Mouse (Mus musculus) c-Kit-positive CD71-positive TER-119-negative erythroid progenitor cells, embryonic 14.5 days (primary cell): ENCODE results near the gene Prkcsh.

Experiments
- DNase-seq: peaks from one replicate; pipeline ENCODE4 v3.0.0-alpha.2; 2013; ENCODE audit warnings: low read depth

Prkcsh gene

GRCm38 (mm10) chr9:22049721-22050270 lies 47.2 kb downstream of the Prkcsh start:
- no peak for DNase-seq

- peak; percentile 68 for DNase-seq
Measured at GRCm38 (mm10) chr9:22050351-22050889, 47.8 kb downstream of the Prkcsh start.

GRCm38 (mm10) chr9:22051161-22051957 lies 48.8 kb downstream of the Prkcsh start:
- no peak for DNase-seq

- no peak for DNase-seq
Measured at GRCm38 (mm10) chr9:22051958-22052254, 49.3 kb downstream of the Prkcsh start, which contains the start of gene Elavl3. Elavl3 (minus strand) TSS chr9:22052023.

DNA sequence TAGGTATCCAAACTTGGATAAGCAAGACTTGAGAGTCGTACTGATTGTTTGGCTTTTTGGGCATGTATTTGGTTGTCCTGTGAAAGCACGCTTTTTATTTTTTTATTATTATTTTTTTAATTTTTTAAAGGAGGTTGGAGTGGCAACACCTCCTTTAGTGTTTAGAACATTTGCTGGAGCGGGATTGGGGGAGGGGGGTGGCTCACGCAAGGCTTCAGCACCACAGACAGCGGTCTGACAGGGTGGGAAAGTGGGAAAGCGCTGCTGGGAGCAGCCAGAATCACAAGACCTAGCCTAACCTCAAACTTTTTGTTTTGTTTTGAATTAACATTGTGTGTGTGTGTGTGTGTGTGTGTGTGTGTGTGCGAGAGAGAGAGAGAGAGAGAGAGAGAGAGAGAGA lies 51.1 kb downstream of the Prkcsh start:
- DNase-seq, result no peak

DNA sequence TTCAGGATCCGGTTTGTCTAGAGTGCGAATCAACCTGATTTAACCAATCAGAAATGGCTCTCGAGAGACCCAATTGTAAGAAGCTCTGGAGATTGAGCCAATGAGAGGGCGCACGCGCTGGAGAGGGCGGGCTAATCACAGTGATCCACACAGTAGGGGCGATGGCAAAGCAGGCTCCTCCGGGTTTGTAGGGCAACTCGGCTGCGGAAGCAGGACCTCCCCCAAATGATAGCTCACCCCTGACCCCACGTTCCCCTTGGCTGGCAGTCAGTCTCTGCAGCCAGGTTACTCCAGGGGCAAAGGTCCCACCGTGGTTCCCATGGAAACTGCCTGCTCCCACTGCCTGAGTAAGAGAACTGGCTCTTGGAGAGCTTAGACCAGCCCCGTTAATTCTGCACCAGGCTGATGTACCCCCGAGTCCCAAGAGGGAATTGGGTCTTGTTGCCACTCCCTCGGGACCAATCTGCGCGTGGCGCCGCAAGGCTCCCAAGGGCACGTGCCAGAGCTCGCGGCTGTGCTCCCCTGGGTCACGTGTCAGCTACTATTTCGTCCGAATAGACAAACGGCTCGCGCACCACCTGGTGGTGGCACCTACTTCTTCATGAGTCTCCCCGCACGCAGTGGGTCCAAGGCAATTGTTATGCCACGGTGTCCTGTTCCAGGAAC lies 51.9 kb downstream of the Prkcsh start:
- peak; percentile 67 for DNase-seq

DNA sequence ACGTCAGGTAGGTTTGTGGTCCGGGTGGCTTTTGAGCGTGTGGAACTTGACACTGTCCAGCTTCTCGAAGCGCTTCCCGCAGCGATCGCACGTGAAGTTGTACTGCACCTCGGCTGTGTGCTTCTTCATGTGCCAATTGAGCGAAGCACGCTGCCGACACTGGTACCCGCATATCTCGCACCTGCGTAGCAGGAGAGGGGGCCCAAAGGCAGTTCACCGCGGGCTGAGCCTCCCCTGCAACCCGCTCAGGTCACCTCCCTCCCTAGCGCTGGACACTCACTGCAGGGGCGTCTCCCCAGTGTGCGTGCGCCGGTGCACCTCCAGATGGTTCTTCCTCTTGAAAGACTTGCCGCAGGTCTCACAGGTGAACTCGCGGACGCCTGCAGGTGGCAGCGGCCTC lies 53.1 kb downstream of the Prkcsh start:
- no peak for DNase-seq

- no peak for DNase-seq
Measured at GRCm38 (mm10) chr9:22056303-22056910, 53.8 kb downstream of the Prkcsh start.

GRCm38 (mm10) chr9:22057031-22057517 lies 54.5 kb downstream of the Prkcsh start:
- DNase-seq, result no peak

DNA sequence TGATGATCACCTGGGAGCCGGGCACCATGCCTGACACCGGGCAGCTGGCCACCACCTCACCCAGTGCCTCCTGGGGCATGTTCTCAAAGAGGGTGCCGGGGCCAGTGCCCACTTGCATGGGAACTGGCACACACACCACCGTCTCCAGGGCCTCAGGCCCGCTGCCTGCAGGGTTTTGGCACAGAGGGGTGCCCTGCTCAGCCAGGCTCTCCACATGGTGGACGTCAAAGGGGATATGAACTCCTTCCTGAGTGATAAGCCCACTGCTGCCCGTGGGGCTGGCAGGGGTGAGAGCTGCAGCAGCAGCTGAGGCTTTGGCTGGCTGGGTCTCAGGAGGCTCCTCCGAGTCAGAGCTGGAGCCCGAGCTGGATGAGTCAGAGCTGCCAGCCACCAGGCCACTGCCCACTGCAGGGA lies 55.4 kb downstream of the Prkcsh start:
- DNase-seq, result no peak

- no peak for DNase-seq
Measured at GRCm38 (mm10) chr9:22061339-22061738, 58.7 kb downstream of the Prkcsh start.
